Mouse (Mus musculus) liver, embryonic 14.5 days (tissue): Measurements from ENCODE around the gene Pacs2.

Source experiments
- CTCF ChIP-seq: IDR thresholded peaks from 2 replicates; pipeline ENCODE4 v1.5.1; 2016; ENCODE audit warnings: antibody characterized with exemption, low read depth, control low read depth
- EP300 ChIP-seq: IDR thresholded peaks from 2 replicates; pipeline ENCODE4 v1.6.1; 2016; ENCODE audit warnings: antibody characterized with exemption, low read depth

GRCm38 (mm10) chr12:113046861-113047260 lies 32.6 kb downstream of the Pacs2 start:
- no peak for TF ChIP-seq CTCF
- TF ChIP-seq EP300 = no peak
